Mouse (Mus musculus) midbrain, embryonic 10.5 days (tissue): ENCODE data around the gene Mtor. TPM values are rescaled to one million over a fixed set of nuclear protein-coding genes. Genes with fewer than 3 reads are reported as not detected.

Experiments
- DNase-seq: peaks from one replicate; pipeline ENCODE4 v3.0.0-alpha.2; 2017; ENCODE audit warnings: low spot score
- H3K27ac ChIP-seq: fragments of 300-500 bp; sonication (generic); replicated peaks from 2 replicates; pipeline ENCODE4 v1.5.1; 2016; ENCODE audit warnings: mild to moderate bottlenecking
- H3K27me3 ChIP-seq: fragments of 300-500 bp; sonication (generic); 2 replicates; pipeline ENCODE4 v1.6.1; 2016; ENCODE audit warnings: low read depth, mild to moderate bottlenecking; ENCODE audit not compliant: poor library complexity, severe bottlenecking
- H3K36me3 ChIP-seq: fragments of 300-500 bp; sonication (generic); 2 replicates; pipeline ENCODE4 v1.6.1; 2016; ENCODE audit warnings: mild to moderate bottlenecking, moderate library complexity
- H3K4me1 ChIP-seq: fragments of 300-500 bp; sonication (generic); 2 replicates; pipeline ENCODE4 v1.6.1; 2016
- H3K4me3 ChIP-seq: fragments of 300-500 bp; sonication (generic); 2 replicates; pipeline ENCODE4 v1.5.1; 2016; ENCODE audit warnings: mild to moderate bottlenecking, moderate library complexity
- H3K9me3 ChIP-seq: fragments of 300-500 bp; sonication (generic); replicated peaks from 2 replicates; pipeline ENCODE4 v1.6.1; 2016; ENCODE audit warnings: mild to moderate bottlenecking
- WGBS: fragments of 180-500 bp; shearing (Covaris S2); methylation state at CpG from one replicate; pipeline ENCODE4 v1.1.7; 2016; 5-methylcytosine and 5-hydroxymethylcytosine counted together
- polyA plus RNA-seq: library from polyadenylated mRNA; unstranded; fragments of >200 nt; fragmentation: Nextera tagmentation; extraction: Ambion mirVana; gene quantifications from 2 replicates; pipeline ENCODE4 v1.2.1, GENCODE M21; 2016

Gene Mtor
- polyA plus RNA-seq, 1 experiment from 2014 or later = 20.8 TPM

GRCm38 (mm10) chr4:148600316-148600715 lies 151.9 kb downstream of the Mtor start:
- no peak for DNase-seq
- Histone ChIP-seq H3K27ac (no peak overlapping the region), H3K27me3 (no peaks in the 10 kb centered on the region), H3K4me1 (peaks cover 4% of the 10 kb centered on the region; the same call in 1 of the 2 replicates), H3K9me3 (peaks cover 7% of the 10 kb centered on the region; the same call in 1 of the 2 replicates), H3K36me3 (peaks cover 49% of the 10 kb centered on the region), H3K4me3 (no peak overlapping the region)
- WGBS = 91% methylated on average over 4 of the region's 4 CpGs

DNA sequence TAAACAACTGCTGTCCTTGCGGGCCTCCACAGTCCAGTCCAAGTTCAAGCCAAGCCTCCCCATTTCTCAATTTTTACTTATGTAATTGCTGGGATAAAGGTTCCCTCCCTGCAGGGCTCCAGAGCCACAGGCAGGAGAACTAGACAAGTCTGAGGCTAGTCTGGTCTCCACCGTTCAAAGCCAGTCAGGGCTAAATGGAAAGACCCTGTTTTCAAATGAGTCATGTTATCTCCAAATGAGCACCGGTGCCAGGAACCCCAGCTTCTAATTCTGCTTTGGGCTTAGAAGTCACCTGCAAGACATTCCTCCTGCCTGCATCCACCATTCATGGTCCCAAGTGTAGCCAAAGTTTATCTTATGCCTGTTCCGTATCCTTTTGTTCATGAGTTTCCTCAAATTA lies 153.5 kb downstream of the Mtor start:
- Histone ChIP-seq H3K4me3 (no peak overlapping the region), H3K27me3 (no peaks in the 10 kb centered on the region), H3K9me3 (peaks cover 7% of the 10 kb centered on the region; the same call in 1 of the 2 replicates), H3K4me1 (peaks cover 4% of the 10 kb centered on the region; the same call in 1 of the 2 replicates), H3K27ac (no peak overlapping the region), H3K36me3 (peaks cover 33% of the 10 kb centered on the region)
- 88% methylated on average over 4 of the region's 4 CpGs for WGBS
- no peak for DNase-seq

GRCm38 (mm10) chr4:148602357-148603120 lies 154.1 kb downstream of the Mtor start, which contains the start of gene Masp2:
TSS of gene Masp2 (plus strand) at chr4:148602554.
- 91% methylated on average over 14 of the region's 14 CpGs for WGBS
- Histone ChIP-seq H3K4me1 (peaks cover 4% of the 10 kb centered on the region; the same call in 1 of the 2 replicates), H3K36me3 (peaks cover 31% of the 10 kb centered on the region), H3K9me3 (peaks cover 7% of the 10 kb centered on the region; the same call in 1 of the 2 replicates), H3K27ac (no peak within 1 kb of the TSS), H3K27me3 (no peaks in the 10 kb centered on the region), H3K4me3 (no peak within 1 kb of the TSS)
- no peak for DNase-seq

DNA sequence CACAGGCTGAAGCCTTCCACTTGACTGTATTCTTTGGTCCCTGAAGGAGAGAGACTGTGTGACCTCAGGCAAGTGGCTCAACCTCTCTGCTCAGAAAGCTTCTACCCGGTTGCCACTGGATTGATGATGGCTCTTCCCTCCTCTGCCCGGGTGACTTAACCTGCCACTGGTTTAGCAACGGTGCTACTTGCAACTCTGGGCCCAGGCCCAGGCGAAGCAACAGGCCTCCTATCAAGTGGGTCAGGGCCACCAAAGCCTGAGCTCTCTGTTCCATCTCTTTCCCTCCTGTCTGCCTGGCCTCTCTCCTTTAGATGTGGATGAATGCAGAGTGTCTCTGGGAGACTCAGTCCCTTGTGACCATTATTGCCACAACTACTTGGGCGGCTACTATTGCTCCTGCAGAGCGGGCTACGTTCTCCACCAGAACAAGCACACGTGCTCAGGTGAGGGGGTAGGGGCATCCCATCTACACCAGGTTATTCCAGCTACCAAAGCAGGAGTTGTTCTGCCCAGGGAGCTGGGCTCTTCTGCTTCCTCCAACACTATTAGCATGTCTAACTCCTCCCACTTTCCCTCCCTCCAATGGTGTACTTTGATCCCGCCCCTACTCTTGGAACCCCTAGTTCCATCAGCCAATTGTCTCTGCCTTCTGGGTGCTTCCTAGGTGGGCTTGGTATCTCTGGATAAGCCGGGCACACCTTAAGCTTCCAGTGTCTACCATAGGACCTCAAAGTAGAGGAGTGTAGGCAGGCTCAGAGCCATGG lies 155.1 kb downstream of the Mtor start:
- Histone ChIP-seq H3K27me3 (no peaks in the 10 kb centered on the region), H3K27ac (no peak overlapping the region), H3K4me3 (no peak overlapping the region), H3K4me1 (peaks cover 4% of the 10 kb centered on the region; the same call in 1 of the 2 replicates), H3K36me3 (peaks cover 21% of the 10 kb centered on the region), H3K9me3 (peaks cover 6% of the 10 kb centered on the region; the same call in 1 of the 2 replicates)
- DNase-seq = no peak
- 67% methylated on average over 10 of the region's 10 CpGs for WGBS

DNA sequence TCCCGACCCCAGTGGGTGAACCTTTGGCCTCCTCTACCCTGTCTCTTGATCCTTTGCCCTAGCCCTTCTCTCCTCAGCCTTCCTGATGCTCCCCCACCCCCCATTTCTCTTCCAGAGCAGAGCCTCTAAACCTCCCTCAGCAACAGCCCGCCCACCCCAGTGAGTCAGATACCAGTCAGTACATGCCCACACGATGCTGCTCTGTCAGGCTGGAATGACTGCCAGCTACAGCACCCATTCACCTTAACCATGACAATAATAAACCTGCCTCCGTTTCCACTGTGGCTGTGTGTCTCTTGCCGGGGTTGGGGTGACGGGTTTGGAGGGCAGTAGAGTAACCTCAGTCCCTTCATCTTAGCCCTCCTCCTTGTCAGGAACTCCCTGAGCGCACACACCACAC lies 155.7 kb downstream of the Mtor start:
- Histone ChIP-seq H3K27me3 (no peaks in the 10 kb centered on the region), H3K9me3 (0 out of 2 replicates have a peak, but pooled peaks cover under 1% of the 10 kb centered on the region), H3K27ac (no peak overlapping the region), H3K4me1 (peaks cover 4% of the 10 kb centered on the region; the same call in 1 of the 2 replicates), H3K4me3 (no peak overlapping the region), H3K36me3 (peaks cover 15% of the 10 kb centered on the region)
- WGBS = 81% methylated on average over 7 of the region's 7 CpGs
- DNase-seq = no peak

- peaks cover 14% of the 10 kb centered on the region for H3K36me3 ChIP-seq
- peaks cover 4% of the 10 kb centered on the region; the same call in 1 of the 2 replicates for H3K4me1 ChIP-seq
- peak; percentile 65 for DNase-seq
- no peak overlapping the region for H3K27ac ChIP-seq
- H3K27me3 ChIP-seq = no peaks in the 10 kb centered on the region
- WGBS = 88% methylated on average over 3 of the region's 3 CpGs
- no peak overlapping the region for H3K4me3 ChIP-seq
- no peaks in the 10 kb centered on the region for H3K9me3 ChIP-seq
Observed at GRCm38 (mm10) chr4:148604541-148605165, 156.2 kb downstream of the Mtor start.

Other genes starting within 250 kb of the Mtor start
- gene Disp3, start 160.6 kb upstream of the Mtor start, polyA plus RNA-seq = 3.2 and 3.7 TPM in 2 replicates
- gene Ubiad1, start 3.8 kb upstream of the Mtor start, polyA plus RNA-seq = 26.2 and 28.3 TPM in 2 replicates
- 0.16 and 0.21 TPM in 2 replicates for gene Angptl7, start 51.8 kb downstream of the Mtor start, polyA plus RNA-seq
- gene Exosc10, start 109.8 kb downstream of the Mtor start, polyA plus RNA-seq = 96.2 and 98.8 TPM in 2 replicates
- gene Srm, start 142.9 kb downstream of the Mtor start, polyA plus RNA-seq = 191 and 236 TPM in 2 replicates
- 0.12 and 0.45 TPM in 2 replicates for gene Masp2, start 153.9 kb downstream of the Mtor start, polyA plus RNA-seq
- 427 and 457 TPM in 2 replicates for gene Tardbp, start 178.4 kb downstream of the Mtor start, polyA plus RNA-seq
- gene Gm572, start 194.7 kb downstream of the Mtor start, polyA plus RNA-seq = 0.09 TPM in 1 of 2 replicates, not detected in the other